Mouse (Mus musculus): ENCODE results near the gene Sema4b. TPM values are rescaled to one million over a fixed set of nuclear protein-coding genes. Genes with fewer than 3 reads are reported as not detected.

The Sema4b gene
- polyA plus RNA-seq, 1 experiment from 2014 or later = 14.6 TPM

DNA sequence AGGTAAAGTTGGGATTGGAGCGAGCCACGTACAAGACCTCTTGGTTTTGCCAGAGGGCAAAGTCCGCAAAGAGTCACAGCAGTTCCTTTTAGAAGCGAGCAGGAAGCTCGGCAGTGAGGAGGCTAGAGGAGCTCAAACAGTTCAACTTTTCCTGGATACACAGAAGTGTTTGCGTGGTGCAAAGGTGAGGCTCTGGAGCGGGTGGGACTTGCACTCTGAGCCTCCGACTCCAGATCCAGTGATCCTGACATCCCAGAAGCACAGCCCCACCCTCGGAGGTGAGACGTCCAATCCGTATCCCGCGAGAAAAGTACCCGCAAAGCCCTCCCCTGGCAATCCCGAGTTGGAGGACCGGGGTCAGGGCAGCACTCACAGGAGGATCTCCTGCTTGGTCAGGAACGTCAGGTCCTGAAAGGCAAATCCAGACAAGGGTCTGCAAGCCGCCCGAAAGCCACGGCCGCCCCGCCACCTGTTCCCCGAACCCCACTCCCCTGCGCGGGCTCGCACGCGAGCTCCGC, 45.4 kb downstream of the Sema4b start:
- Histone ChIP-seq H3K4me3 (peak overlapping the region; percentile 62), H3K9me3 (no peaks in the 10 kb centered on the region), H3K4me1 (peaks cover 11% of the 10 kb centered on the region), H3K4me2 (replicated peaks) (peak overlapping the region; percentile 82), H3K27ac (no peak overlapping the region), H3K27me3 (no peaks in the 10 kb centered on the region), H3K36me3 (peaks cover 6% of the 10 kb centered on the region; the same call in 1 of the 2 replicates), H3K9ac (peak overlapping the region; percentile 55)
- 1% methylated on average over 29 of the region's 29 CpGs for WGBS
- peak; percentile 48; the same call in 1 of the 2 replicates for ATAC-seq (ENCODE audit: insufficient number of reproducible peaks, insufficient read depth, low FRiP score, low TSS enrichment)

DNA sequence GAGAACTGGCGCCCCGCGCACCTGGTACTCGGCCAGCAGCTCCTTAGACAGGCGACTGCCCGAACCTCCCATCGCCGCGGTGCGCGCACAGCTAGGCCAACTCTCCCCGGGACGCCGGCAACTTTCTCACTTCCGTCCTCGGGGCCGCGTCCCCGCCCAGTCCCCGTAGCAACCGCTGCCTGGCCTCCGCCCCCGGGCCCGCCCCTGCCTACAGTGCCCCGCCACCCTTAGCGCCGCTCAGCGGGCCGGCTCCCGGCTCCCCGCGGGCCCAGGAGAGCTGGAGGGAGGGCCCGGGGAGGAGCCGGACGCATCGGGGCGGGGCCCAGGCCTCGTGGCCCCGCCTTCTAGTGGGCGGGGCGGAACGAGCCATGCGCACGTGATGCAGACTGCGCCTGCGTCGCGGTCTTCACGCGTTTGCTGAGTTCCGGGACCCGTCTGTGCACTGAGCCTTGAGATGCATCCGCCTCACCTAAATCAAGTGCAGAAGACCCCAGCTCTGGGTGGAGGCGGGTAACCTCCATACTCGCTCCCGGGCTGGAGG, 45.9 kb downstream of the Sema4b start, which contains the start of the genes Cib1 and Gdpgp1:
Cib1 (minus strand) TSS at position 325 of the 541 bp plus-strand sequence.
Gdpgp1 (plus strand) TSS at position 377 of the 541 bp plus-strand sequence.
- Histone ChIP-seq H3K36me3 (peaks cover under 1% of the 10 kb centered on the region; the same call in 1 of the 2 replicates), H3K4me2 (replicated peaks) (peak within 1 kb of the TSS; percentile 82), H3K27me3 (no peaks in the 10 kb centered on the region), H3K27ac (peak within 1 kb of the TSS; percentile 4; the same call in 1 of the 2 replicates), H3K4me3 (peak within 1 kb of the TSS; percentile 62), H3K9me3 (no peaks in the 10 kb centered on the region), H3K4me1 (peaks cover 11% of the 10 kb centered on the region), H3K9ac (peak within 1 kb of the TSS; percentile 55)
- under 1% methylated on average over 56 of the region's 56 CpGs for WGBS
- ATAC-seq (ENCODE audit: insufficient number of reproducible peaks, insufficient read depth, low FRiP score, low TSS enrichment) = peak; percentile 98

DNA sequence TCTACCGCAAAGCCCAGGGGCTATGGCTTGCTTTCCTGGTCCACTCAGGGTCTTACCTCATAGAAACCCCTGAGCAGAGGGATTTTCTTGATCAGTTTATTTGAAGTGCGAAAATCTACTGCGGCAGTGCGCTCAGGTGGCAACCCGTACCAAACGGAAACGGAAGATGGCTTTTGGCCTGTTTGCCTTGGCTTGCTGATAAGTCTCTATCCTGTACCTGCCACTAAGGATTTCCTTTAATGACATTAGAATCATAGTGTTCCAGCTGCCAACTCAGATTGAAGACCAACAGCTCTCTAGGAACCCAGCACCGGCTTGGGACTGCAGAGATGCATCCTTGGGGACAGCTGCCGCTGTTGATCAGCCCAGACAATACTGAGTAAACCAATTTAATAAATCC, 47.2 kb downstream of the Sema4b start:
- H3K4me3 ChIP-seq = no peak overlapping the region
- no peaks in the 10 kb centered on the region for H3K9me3 ChIP-seq

DNA sequence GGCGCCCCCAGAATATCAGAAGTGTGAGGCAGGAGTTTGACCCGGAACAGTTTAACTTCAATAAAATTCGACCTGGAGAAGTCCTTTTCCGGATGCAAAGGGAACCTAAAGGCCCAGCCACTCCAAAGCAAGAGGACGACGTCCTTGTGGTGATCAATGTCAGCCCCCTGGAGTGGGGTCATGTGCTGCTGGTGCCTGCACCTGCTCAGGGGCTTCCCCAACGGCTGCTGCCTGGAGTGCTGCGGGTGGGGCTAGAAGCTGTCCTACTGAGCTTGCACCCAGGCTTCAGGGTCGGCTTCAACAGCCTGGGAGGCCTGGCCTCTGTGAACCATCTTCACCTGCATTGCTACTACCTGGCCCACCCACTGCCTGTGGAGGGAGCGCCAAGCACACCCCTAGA, 51.9 kb downstream of the Sema4b start:
- no peaks in the 10 kb centered on the region for H3K9me3 ChIP-seq

More for the DNA sequence above, 47.2 kb downstream of the Sema4b start:
- H3K4me1 ChIP-seq = peaks cover 11% of the 10 kb centered on the region
- H3K9ac ChIP-seq = no peak overlapping the region
- peak overlapping the region; percentile 82 for H3K4me2 ChIP-seq (replicated peaks)
- peaks cover 7% of the 10 kb centered on the region for H3K36me3 ChIP-seq
- H3K27me3 ChIP-seq = no peaks in the 10 kb centered on the region
- no peak for ATAC-seq (ENCODE audit: insufficient number of reproducible peaks, insufficient read depth, low FRiP score, low TSS enrichment)
- no peak overlapping the region for H3K27ac ChIP-seq
- WGBS = 84% methylated on average over 9 of the region's 9 CpGs

DNA sequence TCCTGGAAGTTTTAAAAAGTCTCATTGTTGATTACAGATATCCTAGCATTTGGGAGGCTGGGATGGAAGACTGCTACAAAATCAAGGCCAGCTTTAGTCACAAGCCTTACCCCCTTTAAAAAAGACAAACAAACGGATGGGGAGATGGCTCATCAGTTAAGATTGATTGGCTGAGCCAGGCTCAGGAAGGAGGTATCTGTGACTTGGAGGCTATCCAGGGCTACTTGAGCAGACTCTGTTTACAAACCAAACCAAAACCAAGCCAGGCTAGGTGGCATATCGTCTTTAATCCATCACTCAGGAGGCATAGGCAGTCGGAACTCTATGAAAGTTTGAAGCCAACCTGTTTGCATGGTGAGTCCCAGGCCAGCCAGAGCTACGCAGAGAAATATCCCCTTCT, 55.0 kb downstream of the Sema4b start:
- Histone ChIP-seq H3K9me3 (0 out of 2 replicates have a peak, but pooled peaks cover 4% of the 10 kb centered on the region), H3K36me3 (peaks cover 25% of the 10 kb centered on the region), H3K4me2 (replicated peaks) (no peak overlapping the region), H3K4me1 (no peaks in the 10 kb centered on the region), H3K9ac (no peak overlapping the region), H3K27ac (no peak overlapping the region), H3K27me3 (no peaks in the 10 kb centered on the region), H3K4me3 (no peak overlapping the region)
- WGBS = 86% methylated on average over 4 of the region's 4 CpGs
- no peak for ATAC-seq (ENCODE audit: insufficient number of reproducible peaks, insufficient read depth, low FRiP score, low TSS enrichment)

More for the DNA sequence above, 51.9 kb downstream of the Sema4b start:
- Histone ChIP-seq H3K4me3 (no peak overlapping the region), H3K9ac (no peak overlapping the region), H3K4me1 (peaks cover 6% of the 10 kb centered on the region), H3K36me3 (peaks cover 25% of the 10 kb centered on the region), H3K27me3 (no peaks in the 10 kb centered on the region), H3K4me2 (replicated peaks) (no peak overlapping the region), H3K27ac (no peak overlapping the region)
- WGBS = 86% methylated on average over 10 of the region's 10 CpGs
- no peak for ATAC-seq (ENCODE audit: insufficient number of reproducible peaks, insufficient read depth, low FRiP score, low TSS enrichment)

DNA sequence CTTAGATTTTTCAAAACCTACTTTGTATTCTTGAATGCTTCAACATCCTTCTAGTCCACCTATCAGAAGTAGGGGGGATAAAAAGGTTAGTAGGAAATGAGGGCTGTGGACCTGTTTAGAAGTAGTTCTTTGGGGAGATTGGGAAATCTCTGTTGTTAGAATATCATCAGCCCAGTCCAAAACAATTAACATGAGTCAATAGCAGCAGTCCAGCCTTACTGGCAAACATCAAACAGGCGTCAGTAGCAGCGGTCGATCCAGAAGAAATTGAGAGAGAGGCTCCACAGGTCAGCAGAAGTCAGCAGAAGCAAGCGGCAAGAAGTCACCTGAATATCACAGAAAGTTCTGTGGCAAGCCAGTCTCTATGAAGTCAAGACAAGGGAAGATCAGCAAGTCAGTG, 58.2 kb downstream of the Sema4b start:
- WGBS = 90% methylated on average over 4 of the region's 4 CpGs
- Histone ChIP-seq H3K9ac (no peak overlapping the region), H3K4me2 (replicated peaks) (no peak overlapping the region), H3K27me3 (no peaks in the 10 kb centered on the region), H3K4me3 (no peak overlapping the region), H3K9me3 (0 out of 2 replicates have a peak, but pooled peaks cover 4% of the 10 kb centered on the region), H3K27ac (no peak overlapping the region), H3K4me1 (no peaks in the 10 kb centered on the region), H3K36me3 (peaks cover 9% of the 10 kb centered on the region)
- ATAC-seq (ENCODE audit: insufficient number of reproducible peaks, insufficient read depth, low FRiP score, low TSS enrichment) = no peak

DNA sequence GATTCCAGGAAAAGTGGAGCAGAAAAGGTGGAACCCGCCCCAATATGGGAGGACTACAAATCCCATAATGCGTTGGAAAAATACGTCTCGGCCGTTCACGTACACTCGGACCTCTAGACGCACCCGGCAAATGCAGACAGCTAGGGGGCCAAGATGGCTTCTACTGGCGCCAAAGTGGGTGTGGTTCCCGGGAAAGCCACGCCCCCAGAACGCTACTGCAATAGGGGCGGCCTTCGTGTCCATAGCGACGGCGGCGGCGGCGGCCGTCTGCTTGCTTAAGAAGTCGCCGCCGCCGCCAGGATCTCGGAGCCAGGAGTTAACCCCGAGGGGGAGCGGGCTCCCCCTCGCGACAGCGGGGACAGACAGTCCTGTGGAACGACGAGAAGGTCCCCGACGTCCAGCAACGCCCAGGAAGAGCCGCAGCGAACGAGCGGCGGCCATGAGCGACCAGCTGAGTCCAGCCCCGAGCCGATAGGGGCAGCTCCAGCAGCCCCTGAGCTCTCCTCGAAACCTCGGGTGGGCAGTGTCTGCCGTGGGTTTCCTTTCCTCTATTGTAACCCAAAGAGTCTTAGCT, 59.6 kb downstream of the Sema4b start, which contains the start of gene Ttll13:
Ttll13 (plus strand) TSS at position 229 of the 574 bp plus-strand sequence.
- Histone ChIP-seq H3K4me3 (peak within 1 kb of the TSS; percentile 55), H3K36me3 (no peaks in the 10 kb centered on the region), H3K27me3 (no peaks in the 10 kb centered on the region), H3K27ac (peak within 1 kb of the TSS; percentile 65), H3K9me3 (0 out of 2 replicates have a peak, but pooled peaks cover 4% of the 10 kb centered on the region), H3K4me1 (no peaks in the 10 kb centered on the region), H3K4me2 (replicated peaks) (peak within 1 kb of the TSS; percentile 53), H3K9ac (peak within 1 kb of the TSS; percentile 68)
- under 1% methylated on average over 48 of the region's 48 CpGs for WGBS
- peak; percentile 95 for ATAC-seq (ENCODE audit: insufficient number of reproducible peaks, insufficient read depth, low FRiP score, low TSS enrichment)

DNA sequence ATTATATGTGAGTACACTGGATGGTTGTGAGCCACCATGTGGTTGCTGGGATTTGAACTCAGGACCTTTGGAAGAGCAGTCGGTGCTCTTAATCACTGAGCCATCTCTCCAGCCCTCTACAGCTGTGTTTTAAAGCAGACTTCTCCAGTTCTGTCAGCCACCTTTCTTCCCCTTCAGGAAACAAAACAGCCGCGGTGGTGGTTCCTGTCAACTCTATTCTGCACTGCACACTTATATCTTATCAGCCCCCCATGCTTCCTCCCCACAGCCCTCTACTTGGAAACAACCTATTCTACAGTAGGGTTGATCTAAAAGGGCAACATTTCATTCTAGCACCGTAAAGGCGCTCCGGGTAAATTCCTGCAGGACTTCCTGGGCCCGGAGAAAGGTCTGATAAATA, 60.2 kb downstream of the Sema4b start:
- H3K4me1 ChIP-seq = no peaks in the 10 kb centered on the region
- H3K9ac ChIP-seq = no peak overlapping the region
- no peaks in the 10 kb centered on the region for H3K36me3 ChIP-seq
- H3K4me2 ChIP-seq (replicated peaks) = peak overlapping the region; percentile 53
- H3K27me3 ChIP-seq = no peaks in the 10 kb centered on the region
- ATAC-seq (ENCODE audit: insufficient number of reproducible peaks, insufficient read depth, low FRiP score, low TSS enrichment) = no peak
- WGBS = 65% methylated on average over 7 of the region's 7 CpGs
- H3K27ac ChIP-seq = no peak overlapping the region
- 0 out of 2 replicates have a peak, but pooled peaks cover 4% of the 10 kb centered on the region for H3K9me3 ChIP-seq
- H3K4me3 ChIP-seq = peak overlapping the region; percentile 55

DNA sequence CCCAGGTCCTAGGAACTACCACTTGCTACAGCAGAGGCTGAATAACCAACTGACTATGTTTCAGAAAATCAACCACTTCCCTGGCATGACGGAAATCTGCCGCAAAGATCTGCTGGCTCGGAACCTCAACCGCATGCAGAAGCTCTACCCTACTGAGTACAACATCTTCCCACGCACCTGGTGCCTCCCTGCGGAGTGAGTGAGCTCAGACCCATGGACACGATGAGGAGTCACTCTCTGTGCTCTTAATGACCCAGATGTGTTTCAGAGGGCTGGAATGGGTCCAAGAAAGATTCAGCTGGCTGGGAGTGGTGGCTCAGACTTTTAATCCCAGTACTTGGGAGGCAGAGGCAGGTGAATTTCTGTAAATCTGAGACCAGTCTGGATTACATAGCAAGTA, 65.8 kb downstream of the Sema4b start:
- Histone ChIP-seq H3K36me3 (no peaks in the 10 kb centered on the region), H3K4me2 (replicated peaks) (no peak overlapping the region), H3K27ac (no peak overlapping the region), H3K4me3 (no peak overlapping the region), H3K4me1 (no peaks in the 10 kb centered on the region), H3K9ac (no peak overlapping the region), H3K27me3 (0 out of 2 replicates have a peak, but pooled peaks cover 12% of the 10 kb centered on the region), H3K9me3 (no peaks in the 10 kb centered on the region)
- 82% methylated on average over 7 of the region's 7 CpGs for WGBS
- no peak for ATAC-seq (ENCODE audit: insufficient number of reproducible peaks, insufficient read depth, low FRiP score, low TSS enrichment)

DNA sequence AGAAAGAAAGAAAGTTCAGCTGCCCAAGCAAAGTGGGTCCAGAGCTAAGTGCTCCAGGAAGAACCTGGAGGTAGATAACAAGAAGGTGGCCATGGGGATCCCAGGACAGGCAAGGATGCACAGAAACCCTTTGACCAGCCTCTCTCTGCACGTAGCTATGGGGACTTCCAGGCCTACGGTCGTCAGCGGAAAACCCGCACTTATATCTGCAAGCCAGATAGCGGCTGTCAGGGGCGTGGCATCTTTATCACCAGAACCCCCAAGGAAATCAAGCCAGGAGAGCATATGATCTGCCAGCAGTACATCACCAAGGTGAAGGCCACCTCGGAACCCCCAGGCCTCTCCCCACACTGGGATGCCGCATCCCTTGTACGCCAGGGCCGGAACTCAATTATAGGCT, 66.2 kb downstream of the Sema4b start:
- Histone ChIP-seq H3K9me3 (no peaks in the 10 kb centered on the region), H3K27ac (no peak overlapping the region), H3K4me1 (no peaks in the 10 kb centered on the region), H3K27me3 (0 out of 2 replicates have a peak, but pooled peaks cover 12% of the 10 kb centered on the region), H3K4me2 (replicated peaks) (no peak overlapping the region), H3K36me3 (no peaks in the 10 kb centered on the region), H3K4me3 (no peak overlapping the region), H3K9ac (no peak overlapping the region)
- no peak for ATAC-seq (ENCODE audit: insufficient number of reproducible peaks, insufficient read depth, low FRiP score, low TSS enrichment)
- 84% methylated on average over 11 of the region's 11 CpGs for WGBS

DNA sequence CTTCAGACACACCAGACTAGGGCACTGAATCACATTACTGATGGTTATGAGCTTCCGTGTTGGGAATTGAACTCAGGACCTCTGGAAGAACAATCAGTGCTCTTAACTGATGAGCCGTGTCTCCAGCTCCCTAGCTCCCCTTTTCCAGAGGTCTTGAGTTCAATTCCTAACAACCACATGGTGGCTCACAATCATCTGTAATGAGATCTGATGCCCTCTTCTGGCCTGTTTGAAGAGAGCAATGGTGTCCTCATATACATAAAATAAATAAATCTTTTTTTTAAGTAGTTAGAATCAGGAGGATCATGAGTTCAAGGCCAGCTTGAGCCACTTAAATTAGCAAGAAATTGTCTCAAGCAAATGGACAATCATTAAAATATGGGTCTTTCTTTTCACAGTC, 69.3 kb downstream of the Sema4b start:
- Histone ChIP-seq H3K9ac (no peak overlapping the region), H3K36me3 (no peaks in the 10 kb centered on the region), H3K4me2 (replicated peaks) (no peak overlapping the region), H3K4me3 (no peak overlapping the region), H3K4me1 (no peaks in the 10 kb centered on the region), H3K27ac (no peak overlapping the region), H3K9me3 (no peaks in the 10 kb centered on the region), H3K27me3 (peaks cover 16% of the 10 kb centered on the region; the same call in 1 of the 2 replicates)
- no peak for ATAC-seq (ENCODE audit: insufficient number of reproducible peaks, insufficient read depth, low FRiP score, low TSS enrichment)
- 84% methylated on average over 2 of the region's 2 CpGs for WGBS

DNA sequence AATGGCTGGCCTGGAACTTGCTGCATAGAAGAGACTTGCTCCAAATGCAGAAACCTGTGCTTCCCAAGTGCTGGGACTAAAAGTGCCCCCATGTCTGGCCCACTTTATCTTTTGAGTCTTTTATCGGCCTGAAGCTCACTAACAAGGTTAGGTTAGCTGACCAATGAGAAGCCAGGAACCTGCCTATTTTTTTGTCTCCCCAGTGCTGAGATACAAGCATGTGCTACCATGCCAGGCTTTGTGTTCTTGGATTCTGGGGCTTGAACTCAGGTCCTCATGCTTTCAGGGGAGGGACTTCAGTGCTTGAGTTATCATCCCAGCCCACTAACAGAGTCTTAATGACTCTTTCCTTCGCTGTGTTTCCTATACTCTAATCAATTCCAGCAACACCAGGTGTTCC, 71.1 kb downstream of the Sema4b start:
- no peak for ATAC-seq (ENCODE audit: insufficient number of reproducible peaks, insufficient read depth, low FRiP score, low TSS enrichment)
- 46% methylated on average over 2 of the region's 2 CpGs for WGBS

More for the DNA sequence above, 71.1 kb downstream of the Sema4b start:
- H3K4me1 ChIP-seq = peaks cover 7% of the 10 kb centered on the region; the same call in 1 of the 2 replicates
- peaks cover 16% of the 10 kb centered on the region; the same call in 1 of the 2 replicates for H3K27me3 ChIP-seq
- no peaks in the 10 kb centered on the region for H3K9me3 ChIP-seq
- H3K9ac ChIP-seq = no peak overlapping the region
- no peak overlapping the region for H3K4me2 ChIP-seq (replicated peaks)
- no peak overlapping the region for H3K27ac ChIP-seq
- H3K36me3 ChIP-seq = no peaks in the 10 kb centered on the region
- no peak overlapping the region for H3K4me3 ChIP-seq

Measured in embryonic facial prominence, embryonic 12.5 days (tissue).